Mouse (Mus musculus): ENCODE measurements around the gene Tuft1. TPM values are rescaled to one million over a fixed set of nuclear protein-coding genes. Genes with fewer than 3 reads are reported as not detected.

Tuft1 gene
- polyA plus RNA-seq, 1 experiment from 2014 or later, result 16.9 TPM

DNA sequence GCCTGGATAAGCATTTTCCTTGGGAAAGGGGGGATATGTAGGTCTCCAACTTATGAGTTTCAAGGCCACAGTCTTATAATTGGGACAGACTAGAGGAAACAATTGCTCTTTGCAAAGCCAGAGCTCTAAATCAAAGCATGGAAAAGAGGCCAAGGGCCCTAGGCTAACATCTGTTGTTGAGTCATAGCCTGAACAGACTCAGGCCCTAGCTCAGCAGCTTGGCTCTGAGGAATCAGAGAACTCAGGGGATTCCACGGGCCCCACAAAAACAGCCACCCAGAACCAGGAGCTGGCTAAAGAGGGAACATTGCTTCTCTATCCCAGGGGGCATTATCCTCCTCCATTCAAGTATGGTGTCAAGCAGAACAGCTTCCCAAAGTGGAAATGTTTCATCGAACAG, 48.1 kb downstream of the Tuft1 start:
- Histone ChIP-seq H3K27ac (ENCODE audit: low read length) (no peak overlapping the region), H3K4me3 (ENCODE audit: low read depth, low read length) (no peak overlapping the region), H3K4me2 (replicated peaks; ENCODE audit: low read depth, low read length) (no peak overlapping the region), H3K27me3 (replicated peaks; ENCODE audit: insufficient read depth, low read length) (no peaks in the 10 kb centered on the region), H3K9me3 (ENCODE audit: low read length) (no peaks in the 10 kb centered on the region), H3K9ac (replicated peaks; ENCODE audit: low read depth) (no peak overlapping the region), H3K36me3 (ENCODE audit: insufficient read depth, low read length) (no peaks in the 10 kb centered on the region), H3K4me1 (ENCODE audit: insufficient read depth, low read depth, low read length) (no peaks in the 10 kb centered on the region)
- ATAC-seq, result no peak
- 81% methylated on average over 2 of the region's 2 CpGs for WGBS
- no peak for DNase-seq (ENCODE audit: low spot score)
- no peak for TF ChIP-seq CTCF (IDR thresholded peaks at IDR 0.05)
- TF ChIP-seq EP300 (IDR thresholded peaks at IDR 0.05), result no peak

DNA sequence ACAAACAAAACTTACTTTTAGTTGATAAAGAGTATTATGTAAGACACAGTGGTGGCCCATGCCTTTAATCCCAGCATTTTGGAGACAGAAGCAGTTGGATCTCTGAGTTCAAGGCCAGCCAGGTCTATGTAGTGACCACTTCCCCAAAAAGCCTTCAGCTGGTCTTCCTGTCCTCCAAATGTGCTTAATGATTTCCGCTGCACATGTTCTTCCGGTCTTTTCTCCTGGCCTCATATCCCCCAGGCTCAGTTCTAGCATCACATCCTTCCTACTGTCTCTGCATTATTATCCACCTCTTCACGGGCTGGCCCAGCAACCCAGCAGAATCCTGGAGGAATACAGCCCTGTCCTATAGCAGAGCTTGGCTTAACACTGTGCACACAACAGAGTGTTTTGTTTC, 49.1 kb downstream of the Tuft1 start:
- no peak overlapping the region for H3K4me2 ChIP-seq (replicated peaks; ENCODE audit: low read depth, low read length)
- no peaks in the 10 kb centered on the region for H3K9me3 ChIP-seq (ENCODE audit: low read length)
- 88% methylated on average over 3 of the region's 3 CpGs for WGBS
- DNase-seq (ENCODE audit: low spot score) (no peak), ATAC-seq (no peak)
- no peaks in the 10 kb centered on the region for H3K36me3 ChIP-seq (ENCODE audit: insufficient read depth, low read length)
- H3K9ac ChIP-seq (replicated peaks; ENCODE audit: low read depth), result no peak overlapping the region
- H3K4me3 ChIP-seq (ENCODE audit: low read depth, low read length), result no peak overlapping the region
- H3K4me1 ChIP-seq (ENCODE audit: insufficient read depth, low read depth, low read length), result no peaks in the 10 kb centered on the region
- no peaks in the 10 kb centered on the region for H3K27me3 ChIP-seq (replicated peaks; ENCODE audit: insufficient read depth, low read length)
- TF ChIP-seq EP300 (IDR thresholded peaks at IDR 0.05) (no peak), CTCF (IDR thresholded peaks at IDR 0.05) (no peak)
- no peak overlapping the region for H3K27ac ChIP-seq (ENCODE audit: low read length)

DNA sequence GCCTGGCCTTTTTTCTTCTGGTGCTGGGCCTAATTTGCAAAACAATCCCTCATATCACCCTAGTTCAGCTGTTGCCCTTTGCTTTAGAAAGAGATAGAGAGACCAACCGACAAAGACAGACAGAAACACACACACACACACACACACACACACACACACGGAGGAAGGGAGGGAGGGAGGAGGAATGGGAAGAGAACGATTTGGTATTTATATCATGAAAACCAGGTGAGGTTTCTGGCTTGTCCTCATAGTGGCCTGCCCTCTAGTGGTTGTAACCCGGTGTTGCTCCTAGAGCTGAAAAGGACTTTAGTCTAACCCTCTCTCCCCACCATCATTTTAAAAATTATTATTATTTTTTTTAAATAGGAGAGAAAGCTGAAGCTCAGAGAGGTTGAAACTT, 56.7 kb downstream of the Tuft1 start:
- DNase-seq (ENCODE audit: low spot score), result peak; percentile 71
- no peak overlapping the region for H3K4me3 ChIP-seq (ENCODE audit: low read depth, low read length)
- no peak; the same call in 1 of the 2 replicates for ATAC-seq
- no peaks in the 10 kb centered on the region for H3K4me1 ChIP-seq (ENCODE audit: insufficient read depth, low read depth, low read length)
- H3K9me3 ChIP-seq (ENCODE audit: low read length), result no peaks in the 10 kb centered on the region
- 1% methylated on average over 4 of the region's 4 CpGs for WGBS
- TF ChIP-seq CTCF (IDR thresholded peaks at IDR 0.05) (peak; percentile 80), EP300 (IDR thresholded peaks at IDR 0.05) (no peak)
- H3K36me3 ChIP-seq (ENCODE audit: insufficient read depth, low read length), result no peaks in the 10 kb centered on the region
- no peak overlapping the region for H3K9ac ChIP-seq (replicated peaks; ENCODE audit: low read depth)
- H3K27me3 ChIP-seq (replicated peaks; ENCODE audit: insufficient read depth, low read length), result no peaks in the 10 kb centered on the region
- H3K4me2 ChIP-seq (replicated peaks; ENCODE audit: low read depth, low read length), result no peak overlapping the region
- no peak overlapping the region for H3K27ac ChIP-seq (ENCODE audit: low read length)

DNA sequence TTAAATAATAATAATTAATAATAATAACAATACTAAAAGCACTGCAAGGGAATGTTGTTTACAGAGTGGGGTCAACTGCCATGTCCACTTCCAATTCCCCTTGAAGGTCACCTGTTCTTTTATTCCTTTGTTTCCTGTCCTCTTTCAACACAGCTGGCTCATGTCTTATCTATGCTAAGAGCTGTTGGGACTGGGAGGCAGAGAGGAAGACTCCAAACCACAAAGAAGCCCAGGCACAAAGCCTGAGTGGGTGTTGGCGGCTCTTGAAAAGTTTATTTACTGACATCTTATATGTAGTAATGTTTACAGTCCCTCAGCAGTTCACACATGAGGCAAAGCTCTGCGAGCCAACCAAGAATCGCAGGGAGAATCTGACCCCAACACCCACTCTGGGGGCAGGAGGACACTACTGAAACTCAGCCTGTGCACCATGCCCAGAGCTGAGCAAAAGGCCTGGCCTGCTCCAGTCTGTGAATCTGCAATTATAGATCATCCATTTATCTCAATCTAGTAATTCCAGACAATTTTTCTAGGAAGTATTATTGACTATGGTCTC, 61.4 kb downstream of the Tuft1 start:
- no peak overlapping the region for H3K4me3 ChIP-seq (ENCODE audit: low read depth, low read length)
- no peaks in the 10 kb centered on the region for H3K27me3 ChIP-seq (replicated peaks; ENCODE audit: insufficient read depth, low read length)
- no peaks in the 10 kb centered on the region for H3K4me1 ChIP-seq (ENCODE audit: insufficient read depth, low read depth, low read length)
- TF ChIP-seq EP300 (IDR thresholded peaks at IDR 0.05) (no peak), CTCF (IDR thresholded peaks at IDR 0.05) (no peak)
- DNase-seq (ENCODE audit: low spot score) (no peak), ATAC-seq (no peak)
- no peak overlapping the region for H3K4me2 ChIP-seq (replicated peaks; ENCODE audit: low read depth, low read length)
- no peaks in the 10 kb centered on the region for H3K9me3 ChIP-seq (ENCODE audit: low read length)
- H3K27ac ChIP-seq (ENCODE audit: low read length), result no peak overlapping the region
- 20% methylated on average over 3 of the region's 3 CpGs for WGBS
- no peak overlapping the region for H3K9ac ChIP-seq (replicated peaks; ENCODE audit: low read depth)
- no peaks in the 10 kb centered on the region for H3K36me3 ChIP-seq (ENCODE audit: insufficient read depth, low read length)

DNA sequence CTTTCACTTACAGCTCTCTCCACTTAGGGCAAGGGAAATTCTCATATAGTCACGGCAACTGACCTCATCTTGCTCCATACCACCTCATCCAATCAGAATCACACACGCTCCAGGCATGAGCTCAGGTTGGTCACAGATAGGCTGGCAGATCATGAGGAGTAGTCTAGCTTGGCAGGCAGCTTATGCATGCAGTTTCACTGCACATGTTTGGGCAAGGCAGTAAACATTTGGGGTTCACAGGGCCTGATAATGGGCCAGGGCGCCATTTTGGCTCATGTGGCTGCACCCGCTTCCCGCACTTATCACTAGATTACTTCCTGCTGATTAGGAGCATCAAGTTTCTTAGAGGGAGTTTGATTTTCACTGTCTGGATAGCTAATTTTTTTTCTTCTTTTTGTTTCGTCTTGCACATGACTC, 62.8 kb downstream of the Tuft1 start:
- Histone ChIP-seq H3K4me1 (ENCODE audit: insufficient read depth, low read depth, low read length) (no peaks in the 10 kb centered on the region), H3K36me3 (ENCODE audit: insufficient read depth, low read length) (no peaks in the 10 kb centered on the region), H3K9me3 (ENCODE audit: low read length) (no peaks in the 10 kb centered on the region), H3K27ac (ENCODE audit: low read length) (no peak overlapping the region), H3K9ac (replicated peaks; ENCODE audit: low read depth) (no peak overlapping the region), H3K4me3 (ENCODE audit: low read depth, low read length) (no peak overlapping the region), H3K27me3 (replicated peaks; ENCODE audit: insufficient read depth, low read length) (no peaks in the 10 kb centered on the region), H3K4me2 (replicated peaks; ENCODE audit: low read depth, low read length) (no peak overlapping the region)
- ATAC-seq (no peak), DNase-seq (ENCODE audit: low spot score) (no peak)
- no peak for TF ChIP-seq CTCF (IDR thresholded peaks at IDR 0.05)
- TF ChIP-seq EP300 (IDR thresholded peaks at IDR 0.05), result no peak
- 81% methylated on average over 6 of the region's 6 CpGs for WGBS

DNA sequence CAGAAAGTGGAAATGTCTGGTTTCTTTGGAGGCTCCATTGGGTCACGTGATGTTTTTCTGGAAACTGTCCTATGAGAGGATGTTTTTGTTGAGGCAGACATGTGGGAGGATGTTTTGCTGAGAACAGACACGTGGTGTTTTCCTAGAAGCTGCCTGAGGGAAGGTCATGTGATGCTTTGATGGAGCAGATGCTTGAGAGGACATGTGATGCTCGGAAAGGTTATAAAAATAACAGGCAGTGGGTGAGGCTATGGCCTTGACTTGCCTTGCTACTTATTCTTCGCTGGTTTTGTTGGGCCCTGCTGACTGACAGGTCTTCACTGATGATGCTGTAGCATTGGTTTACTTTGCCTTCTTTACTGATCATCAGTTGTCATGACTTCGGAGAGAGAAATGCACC, 67.6 kb downstream of the Tuft1 start:
- Histone ChIP-seq H3K27me3 (replicated peaks; ENCODE audit: insufficient read depth, low read length) (no peaks in the 10 kb centered on the region), H3K9ac (replicated peaks; ENCODE audit: low read depth) (no peak overlapping the region), H3K4me1 (ENCODE audit: insufficient read depth, low read depth, low read length) (no peaks in the 10 kb centered on the region), H3K36me3 (ENCODE audit: insufficient read depth, low read length) (no peaks in the 10 kb centered on the region), H3K4me3 (ENCODE audit: low read depth, low read length) (no peak overlapping the region), H3K9me3 (ENCODE audit: low read length) (no peaks in the 10 kb centered on the region), H3K27ac (ENCODE audit: low read length) (no peak overlapping the region), H3K4me2 (replicated peaks; ENCODE audit: low read depth, low read length) (no peak overlapping the region)
- ATAC-seq (no peak), DNase-seq (ENCODE audit: low spot score) (no peak)
- TF ChIP-seq CTCF (IDR thresholded peaks at IDR 0.05) (no peak), EP300 (IDR thresholded peaks at IDR 0.05) (no peak)
- WGBS, result 73% methylated on average over 5 of the region's 5 CpGs

DNA sequence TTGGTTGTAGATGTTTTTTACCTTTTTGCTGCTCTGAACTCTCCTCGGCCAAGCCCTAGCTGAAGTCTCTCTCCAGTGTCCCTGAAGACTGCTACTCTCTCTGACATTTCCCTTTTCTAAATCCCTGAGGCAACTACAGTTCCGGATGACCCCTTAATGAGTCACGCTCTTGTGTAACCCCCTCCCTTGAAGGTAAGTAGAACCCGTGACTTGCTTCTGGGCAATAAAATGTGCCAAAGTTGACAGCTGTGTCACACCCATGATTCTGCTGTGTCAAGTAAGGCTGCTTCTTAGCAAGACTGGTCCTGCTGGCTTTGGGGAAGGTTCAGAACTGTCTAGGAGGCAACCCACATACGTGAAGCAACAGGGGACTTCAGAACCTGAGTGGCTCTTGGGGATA, 70.7 kb downstream of the Tuft1 start:
- ATAC-seq (peak; percentile 66), DNase-seq (ENCODE audit: low spot score) (peak; percentile 51)
- TF ChIP-seq CTCF (IDR thresholded peaks at IDR 0.05), result no peak
- no peak for TF ChIP-seq EP300 (IDR thresholded peaks at IDR 0.05)
- Histone ChIP-seq H3K27me3 (replicated peaks; ENCODE audit: insufficient read depth, low read length) (no peaks in the 10 kb centered on the region), H3K9ac (replicated peaks; ENCODE audit: low read depth) (no peak overlapping the region), H3K36me3 (ENCODE audit: insufficient read depth, low read length) (no peaks in the 10 kb centered on the region), H3K4me1 (ENCODE audit: insufficient read depth, low read depth, low read length) (no peaks in the 10 kb centered on the region), H3K27ac (ENCODE audit: low read length) (no peak overlapping the region), H3K4me3 (ENCODE audit: low read depth, low read length) (no peak overlapping the region), H3K9me3 (ENCODE audit: low read length) (no peaks in the 10 kb centered on the region), H3K4me2 (replicated peaks; ENCODE audit: low read depth, low read length) (no peak overlapping the region)
- 72% methylated on average over 5 of the region's 5 CpGs for WGBS
